Mouse (Mus musculus): Measurements from ENCODE around the gene Gm44511. TPM values are rescaled to one million over a fixed set of nuclear protein-coding genes. Genes with fewer than 3 reads are reported as not detected.
"Not testable (repeated sequence)": the region's sequence is repeated elsewhere in the genome, so short reads cannot be mapped to it uniquely, and the experiment has no call there.

Gene Gm44511
- polyA plus RNA-seq, 1 experiment, result not detected

- TF ChIP-seq CTCF (IDR thresholded peaks at IDR 0.05; ENCODE audit: low read depth, low read length) (no peak), POLR2A (IDR thresholded peaks at IDR 0.05; ENCODE audit: insufficient read depth, low read length) (no peak), EP300 (IDR thresholded peaks at IDR 0.05; ENCODE audit: insufficient read depth, low read depth, low read length) (no peak)
- Histone ChIP-seq H3K9me3 (replicated peaks; ENCODE audit: control insufficient read depth, insufficient read depth, low read length, poor library complexity, severe bottlenecking) (no peaks in the 10 kb centered on the region), H3K36me3 (ENCODE audit: control insufficient read depth, insufficient read depth, low read length, poor library complexity, severe bottlenecking) (no peaks in the 10 kb centered on the region), H3K27me3 (ENCODE audit: control insufficient read depth, insufficient read depth, low read length, poor library complexity, severe bottlenecking) (no peaks in the 10 kb centered on the region), H3K4me3 (ENCODE audit: low read depth, low read length) (peak overlapping the region; percentile 97), H3K9ac (ENCODE audit: low read depth, poor library complexity, severe bottlenecking) (peak overlapping the region; percentile 65), H3K27ac (ENCODE audit: insufficient read depth, low read length) (peak overlapping the region; percentile 91), H3K4me1 (ENCODE audit: control insufficient read depth, insufficient read depth, low read length) (no peaks in the 10 kb centered on the region)
Observed at GRCm38 (mm10) chr6:128842945-128843478, 16.9 kb upstream of the Gm44511 start.

- no peaks in the 10 kb centered on the region for H3K9me3 ChIP-seq (replicated peaks; ENCODE audit: control insufficient read depth, insufficient read depth, low read length, poor library complexity, severe bottlenecking)
- H3K27ac ChIP-seq (ENCODE audit: insufficient read depth, low read length), result no peak overlapping the region
- H3K27me3 ChIP-seq (ENCODE audit: control insufficient read depth, insufficient read depth, low read length, poor library complexity, severe bottlenecking), result no peaks in the 10 kb centered on the region
- peak overlapping the region; percentile 65 for H3K9ac ChIP-seq (ENCODE audit: low read depth, poor library complexity, severe bottlenecking)
- H3K36me3 ChIP-seq (ENCODE audit: control insufficient read depth, insufficient read depth, low read length, poor library complexity, severe bottlenecking), result no peaks in the 10 kb centered on the region
- no peak for TF ChIP-seq POLR2A (IDR thresholded peaks at IDR 0.05; ENCODE audit: insufficient read depth, low read length)
- no peak for TF ChIP-seq CTCF (IDR thresholded peaks at IDR 0.05; ENCODE audit: low read depth, low read length)
- no peak for TF ChIP-seq EP300 (IDR thresholded peaks at IDR 0.05; ENCODE audit: insufficient read depth, low read depth, low read length)
- peak overlapping the region; percentile 97 for H3K4me3 ChIP-seq (ENCODE audit: low read depth, low read length)
- no peaks in the 10 kb centered on the region for H3K4me1 ChIP-seq (ENCODE audit: control insufficient read depth, insufficient read depth, low read length)
Observed at GRCm38 (mm10) chr6:128842356-128842944, 16.3 kb upstream of the Gm44511 start.

- Histone ChIP-seq H3K36me3 (ENCODE audit: control insufficient read depth, insufficient read depth, low read length, poor library complexity, severe bottlenecking) (no peaks in the 10 kb centered on the region), H3K4me3 (ENCODE audit: low read depth, low read length) (no peak overlapping the region), H3K9me3 (replicated peaks; ENCODE audit: control insufficient read depth, insufficient read depth, low read length, poor library complexity, severe bottlenecking) (no peaks in the 10 kb centered on the region), H3K4me1 (ENCODE audit: control insufficient read depth, insufficient read depth, low read length) (no peaks in the 10 kb centered on the region), H3K27ac (ENCODE audit: insufficient read depth, low read length) (no peak overlapping the region), H3K27me3 (ENCODE audit: control insufficient read depth, insufficient read depth, low read length, poor library complexity, severe bottlenecking) (no peaks in the 10 kb centered on the region), H3K9ac (ENCODE audit: low read depth, poor library complexity, severe bottlenecking) (no peak overlapping the region)
- no peak for TF ChIP-seq POLR2A (IDR thresholded peaks at IDR 0.05; ENCODE audit: insufficient read depth, low read length)
- TF ChIP-seq EP300 (IDR thresholded peaks at IDR 0.05; ENCODE audit: insufficient read depth, low read depth, low read length), result no peak
- no peak for TF ChIP-seq CTCF (IDR thresholded peaks at IDR 0.05; ENCODE audit: low read depth, low read length)
Observed at GRCm38 (mm10) chr6:128841327-128842089, 15.4 kb upstream of the Gm44511 start.

GRCm38 (mm10) chr6:128840669-128841068, 14.6 kb upstream of the Gm44511 start:
- H3K9me3 ChIP-seq (replicated peaks; ENCODE audit: control insufficient read depth, insufficient read depth, low read length, poor library complexity, severe bottlenecking); H3K9ac ChIP-seq (ENCODE audit: low read depth, poor library complexity, severe bottlenecking); H3K27ac ChIP-seq (ENCODE audit: insufficient read depth, low read length); H3K36me3 ChIP-seq (ENCODE audit: control insufficient read depth, insufficient read depth, low read length, poor library complexity, severe bottlenecking); H3K4me3 ChIP-seq (ENCODE audit: low read depth, low read length); H3K27me3 ChIP-seq (ENCODE audit: control insufficient read depth, insufficient read depth, low read length, poor library complexity, severe bottlenecking); H3K4me1 ChIP-seq (ENCODE audit: control insufficient read depth, insufficient read depth, low read length): not testable (repeated sequence)

- no peak overlapping the region for H3K4me3 ChIP-seq (ENCODE audit: low read depth, low read length)
- no peaks in the 10 kb centered on the region for H3K4me1 ChIP-seq (ENCODE audit: control insufficient read depth, insufficient read depth, low read length)
- no peaks in the 10 kb centered on the region for H3K27me3 ChIP-seq (ENCODE audit: control insufficient read depth, insufficient read depth, low read length, poor library complexity, severe bottlenecking)
- no peaks in the 10 kb centered on the region for H3K9me3 ChIP-seq (replicated peaks; ENCODE audit: control insufficient read depth, insufficient read depth, low read length, poor library complexity, severe bottlenecking)
- H3K36me3 ChIP-seq (ENCODE audit: control insufficient read depth, insufficient read depth, low read length, poor library complexity, severe bottlenecking), result no peaks in the 10 kb centered on the region
- TF ChIP-seq EP300 (IDR thresholded peaks at IDR 0.05; ENCODE audit: insufficient read depth, low read depth, low read length), result no peak
- H3K9ac ChIP-seq (ENCODE audit: low read depth, poor library complexity, severe bottlenecking), result no peak overlapping the region
- no peak overlapping the region for H3K27ac ChIP-seq (ENCODE audit: insufficient read depth, low read length)
Observed at GRCm38 (mm10) chr6:128839921-128840320, 13.8 kb upstream of the Gm44511 start.

- no peaks in the 10 kb centered on the region for H3K9me3 ChIP-seq (replicated peaks; ENCODE audit: control insufficient read depth, insufficient read depth, low read length, poor library complexity, severe bottlenecking)
- H3K9ac ChIP-seq (ENCODE audit: low read depth, poor library complexity, severe bottlenecking), result peak overlapping the region; percentile 73
- no peaks in the 10 kb centered on the region for H3K27me3 ChIP-seq (ENCODE audit: control insufficient read depth, insufficient read depth, low read length, poor library complexity, severe bottlenecking)
- H3K36me3 ChIP-seq (ENCODE audit: control insufficient read depth, insufficient read depth, low read length, poor library complexity, severe bottlenecking), result no peaks in the 10 kb centered on the region
- H3K27ac ChIP-seq (ENCODE audit: insufficient read depth, low read length), result peak overlapping the region; percentile 71
- peak overlapping the region; percentile 87 for H3K4me3 ChIP-seq (ENCODE audit: low read depth, low read length)
- peak; percentile 85 for TF ChIP-seq CTCF (IDR thresholded peaks at IDR 0.05; ENCODE audit: low read depth, low read length)
- 0 out of 2 replicates have a peak, but pooled peaks have one; percentile 45 for TF ChIP-seq EP300 (IDR thresholded peaks at IDR 0.05; ENCODE audit: insufficient read depth, low read depth, low read length)
- no peak for TF ChIP-seq POLR2A (IDR thresholded peaks at IDR 0.05; ENCODE audit: insufficient read depth, low read length)
- no peaks in the 10 kb centered on the region for H3K4me1 ChIP-seq (ENCODE audit: control insufficient read depth, insufficient read depth, low read length)
Observed at GRCm38 (mm10) chr6:128839266-128839771, 13.2 kb upstream of the Gm44511 start.

Data from ES-Bruce4 (cell line).